Mouse (Mus musculus) right cerebral cortex, postnatal 36 days (tissue): ENCODE measurements around the gene Ndufs2.

Experiments used
- DNase-seq, 2 experiments: peaks; one replicate each; pipeline ENCODE4 v3.0.0; 2022; ENCODE audit warnings: low spot score in 2 of 2, mixed read lengths in 1 of 2

Gene Ndufs2

GRCm38 (mm10) chr1:171231844-171232243, 19.3 kb downstream of the Ndufs2 start:
- no peak for DNase-seq

- no peak for DNase-seq
Measured at GRCm38 (mm10) chr1:171230215-171230614, 21.0 kb downstream of the Ndufs2 start.

GRCm38 (mm10) chr1:171229750-171230149, 21.4 kb downstream of the Ndufs2 start:
- no peak for DNase-seq

GRCm38 (mm10) chr1:171227879-171228278, 23.3 kb downstream of the Ndufs2 start:
- no peak for DNase-seq

GRCm38 (mm10) chr1:171226780-171227179, 24.4 kb downstream of the Ndufs2 start:
- no peak for DNase-seq

- no peak for DNase-seq
Measured at GRCm38 (mm10) chr1:171224857-171225256, 26.3 kb downstream of the Ndufs2 start, which contains the start of gene Apoa2. Gene Apoa2, plus strand, starts transcription at chr1:171225054.

GRCm38 (mm10) chr1:171223796-171224195, 27.4 kb downstream of the Ndufs2 start:
- DNase-seq, result no peak

- DNase-seq, result no peak
Measured at GRCm38 (mm10) chr1:171223168-171223567, 28.0 kb downstream of the Ndufs2 start.

- peak; percentile 96 to 98 for DNase-seq
Measured at GRCm38 (mm10) chr1:171222238-171223155, 28.7 kb downstream of the Ndufs2 start, which contains the start of gene Tomm40l. Gene Tomm40l, minus strand, starts transcription at chr1:171222514.

- no peak for DNase-seq
Measured at GRCm38 (mm10) chr1:171221281-171222193, 29.7 kb downstream of the Ndufs2 start.

- peak; percentile 75 to 86 for DNase-seq
Measured at GRCm38 (mm10) chr1:171220871-171221270, 30.3 kb downstream of the Ndufs2 start.

GRCm38 (mm10) chr1:171216241-171216955, 34.8 kb downstream of the Ndufs2 start:
- no peak for DNase-seq

GRCm38 (mm10) chr1:171213801-171214496, 37.2 kb downstream of the Ndufs2 start, which contains the start of gene Nr1i3:
Gene Nr1i3, plus strand, starts transcription at chr1:171213970.
- DNase-seq, result no peak

- no peak for DNase-seq
Measured at GRCm38 (mm10) chr1:171212854-171213253, 38.3 kb downstream of the Ndufs2 start.

- no peak for DNase-seq
Measured at GRCm38 (mm10) chr1:171209409-171209808, 41.8 kb downstream of the Ndufs2 start.

GRCm38 (mm10) chr1:171205704-171206493, 45.3 kb downstream of the Ndufs2 start:
- no peak for DNase-seq

GRCm38 (mm10) chr1:171204249-171204644, 46.9 kb downstream of the Ndufs2 start:
- DNase-seq, result no peak

- no peak for DNase-seq
Measured at GRCm38 (mm10) chr1:171203471-171204248, 47.5 kb downstream of the Ndufs2 start.

GRCm38 (mm10) chr1:171200769-171201168, 50.4 kb downstream of the Ndufs2 start:
- DNase-seq, result no peak
